Mouse (Mus musculus) ES-Bruce4 (cell line): ENCODE results near the gene Astn1. TPM values are rescaled to one million over a fixed set of nuclear protein-coding genes. Genes with fewer than 3 reads are reported as not detected.

Experiments
- H3K27ac ChIP-seq: 2 replicates; pipeline ENCODE4 v1.5.1; 2012; ENCODE audit warnings: low read length, inconsistent platforms; ENCODE audit not compliant: insufficient read depth
- H3K27me3 ChIP-seq: 2 replicates; pipeline ENCODE4 v1.6.1; 2012; ENCODE audit warnings: mild to moderate bottlenecking, low read length, inconsistent platforms; ENCODE audit not compliant: control insufficient read depth, poor library complexity, insufficient read depth, severe bottlenecking
- H3K36me3 ChIP-seq: 2 replicates; pipeline ENCODE4 v1.6.1; 2012; ENCODE audit warnings: inconsistent platforms, mild to moderate bottlenecking, low read length, moderate library complexity; ENCODE audit not compliant: control insufficient read depth, poor library complexity, insufficient read depth, severe bottlenecking
- H3K4me1 ChIP-seq: one replicate; pipeline ENCODE4 v1.8.1; 2011; ENCODE audit warnings: low read length; ENCODE audit not compliant: control insufficient read depth, insufficient read depth
- H3K4me3 ChIP-seq: 2 replicates; pipeline ENCODE4 v1.5.1; 2011; ENCODE audit warnings: low read depth, mild to moderate bottlenecking, low read length
- H3K9ac ChIP-seq: 2 replicates; pipeline ENCODE4 v1.6.1; 2012; ENCODE audit warnings: low read depth, mild to moderate bottlenecking, inconsistent platforms; ENCODE audit not compliant: poor library complexity, severe bottlenecking
- H3K9me3 ChIP-seq: replicated peaks from 2 replicates; pipeline ENCODE4 v1.6.1; 2012; ENCODE audit warnings: mild to moderate bottlenecking, low read length, inconsistent platforms; ENCODE audit not compliant: control insufficient read depth, poor library complexity, insufficient read depth, severe bottlenecking
- CTCF ChIP-seq: IDR thresholded peaks from one replicate; pipeline ENCODE4 v1.8.1; 2011; ENCODE audit warnings: low read depth, low read length
- EP300 ChIP-seq: IDR thresholded peaks from 2 replicates; pipeline ENCODE4 v1.6.1; 2011; ENCODE audit warnings: low read depth, low read length; ENCODE audit not compliant: insufficient read depth
- POLR2A ChIP-seq: IDR thresholded peaks from one replicate; pipeline ENCODE4 v1.8.1; 2011; ENCODE audit warnings: low read length; ENCODE audit not compliant: insufficient read depth
- polyA plus RNA-seq: library from polyadenylated mRNA; stranded (reverse); fragments of >200 nt; gene quantifications from 2 replicates; pipeline ENCODE4 v1.2.4, GENCODE M21; 2011; ENCODE audit warnings: low read depth; ENCODE audit not compliant: missing spikeins, insufficient read depth, insufficient read length

Gene Astn1
- polyA plus RNA-seq, 1 experiment, result 0.33 TPM

DNA sequence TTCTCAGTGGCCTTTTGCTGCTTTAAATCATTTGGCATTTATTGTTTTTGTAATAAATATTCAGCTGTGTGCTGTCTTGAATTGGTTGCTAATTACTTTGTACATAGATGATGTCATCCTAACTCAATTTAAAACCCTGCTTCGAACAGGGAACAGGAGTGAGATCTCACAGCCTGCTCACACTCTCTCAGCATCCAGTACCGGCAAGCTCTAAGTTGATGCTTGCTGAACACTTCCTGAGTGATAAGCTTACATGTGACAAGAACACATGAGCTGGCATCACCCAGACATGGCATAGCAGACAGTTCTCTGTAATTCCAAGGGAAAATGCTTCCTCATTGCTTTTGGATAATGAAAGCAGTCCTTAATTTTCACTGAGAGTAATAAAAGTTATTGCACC lies 38.8 kb downstream of the Astn1 start:
- H3K9me3 ChIP-seq, result no peaks in the 10 kb centered on the region
- H3K27me3 ChIP-seq, result no peaks in the 10 kb centered on the region
- TF ChIP-seq EP300 (no peak), POLR2A (no peak), CTCF (no peak)
- no peak overlapping the region for H3K4me3 ChIP-seq
- H3K9ac ChIP-seq, result no peak overlapping the region
- H3K4me1 ChIP-seq, result no peaks in the 10 kb centered on the region
- H3K27ac ChIP-seq, result no peak overlapping the region
- H3K36me3 ChIP-seq, result no peaks in the 10 kb centered on the region

DNA sequence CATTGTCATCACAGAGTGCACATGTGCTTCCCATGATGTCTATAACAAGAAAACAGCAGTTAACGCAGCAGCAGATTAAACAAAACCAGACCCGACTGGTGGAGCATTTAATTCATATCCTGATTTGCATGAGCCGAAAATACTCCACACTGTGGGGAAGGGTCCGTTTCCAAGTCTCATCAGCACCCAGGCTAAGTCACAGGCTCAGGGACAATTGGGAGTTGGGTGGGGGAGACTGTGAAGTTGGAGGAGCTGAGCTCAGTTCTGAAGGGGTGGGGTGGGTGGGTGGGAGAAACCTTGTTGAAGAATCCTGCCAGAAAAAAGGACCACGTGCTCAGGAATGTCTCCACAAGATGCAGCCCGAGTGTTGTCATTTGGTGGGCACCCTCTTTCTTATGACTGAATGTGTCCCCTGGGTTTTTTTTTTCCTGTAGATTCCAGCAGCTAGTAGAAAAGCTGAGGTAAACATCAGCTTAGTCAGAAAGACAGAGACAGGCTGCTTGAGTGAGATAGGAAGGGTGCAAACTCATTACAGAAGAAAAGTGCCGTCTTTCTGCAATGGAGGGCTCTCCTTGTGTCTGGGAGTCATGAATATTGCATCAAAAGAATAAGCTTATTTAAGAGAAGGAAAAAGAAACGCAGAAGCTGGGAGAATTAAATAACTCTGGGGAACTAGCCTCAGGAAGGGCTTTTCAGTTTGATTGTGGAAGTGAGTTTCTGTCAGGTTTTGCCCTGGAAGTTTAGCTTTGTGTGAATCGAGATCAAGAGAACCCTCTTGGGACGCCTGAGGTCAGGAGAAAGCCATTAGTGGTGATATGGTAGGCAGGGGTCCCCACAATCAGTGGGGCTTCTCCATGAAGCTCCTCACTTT lies 44.1 kb downstream of the Astn1 start:
- no peaks in the 10 kb centered on the region for H3K27me3 ChIP-seq
- no peaks in the 10 kb centered on the region for H3K4me1 ChIP-seq
- H3K4me3 ChIP-seq, result no peak overlapping the region
- H3K27ac ChIP-seq, result no peak overlapping the region
- H3K9me3 ChIP-seq, result no peaks in the 10 kb centered on the region
- no peaks in the 10 kb centered on the region for H3K36me3 ChIP-seq
- no peak overlapping the region for H3K9ac ChIP-seq
- TF ChIP-seq POLR2A (no peak), EP300 (no peak)

DNA sequence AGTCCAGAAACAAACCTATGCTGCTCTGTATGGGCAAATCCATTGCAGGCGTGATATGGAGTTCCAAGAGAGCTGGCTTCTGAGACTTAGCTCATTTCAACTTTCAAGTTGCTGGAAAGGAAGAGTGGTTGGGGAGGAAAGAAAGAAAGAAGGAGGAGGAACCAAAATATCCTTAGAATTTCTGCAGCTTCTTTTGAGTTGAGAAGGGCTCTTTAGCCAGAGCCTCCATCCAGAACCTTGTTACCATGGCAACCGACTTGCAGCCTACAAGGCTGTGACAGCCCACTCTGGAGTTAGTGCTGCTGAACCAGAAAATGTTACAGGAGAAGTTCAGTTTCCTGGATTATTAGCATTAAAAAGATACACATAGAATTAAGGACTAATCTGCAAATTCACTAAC lies 46.1 kb downstream of the Astn1 start:
- H3K9ac ChIP-seq, result no peak overlapping the region
- no peak overlapping the region for H3K27ac ChIP-seq
- TF ChIP-seq POLR2A (no peak), CTCF (no peak), EP300 (no peak)
- H3K36me3 ChIP-seq, result no peaks in the 10 kb centered on the region
- no peaks in the 10 kb centered on the region for H3K9me3 ChIP-seq
- H3K4me3 ChIP-seq, result no peak overlapping the region
- no peaks in the 10 kb centered on the region for H3K27me3 ChIP-seq
- H3K4me1 ChIP-seq, result no peaks in the 10 kb centered on the region

DNA sequence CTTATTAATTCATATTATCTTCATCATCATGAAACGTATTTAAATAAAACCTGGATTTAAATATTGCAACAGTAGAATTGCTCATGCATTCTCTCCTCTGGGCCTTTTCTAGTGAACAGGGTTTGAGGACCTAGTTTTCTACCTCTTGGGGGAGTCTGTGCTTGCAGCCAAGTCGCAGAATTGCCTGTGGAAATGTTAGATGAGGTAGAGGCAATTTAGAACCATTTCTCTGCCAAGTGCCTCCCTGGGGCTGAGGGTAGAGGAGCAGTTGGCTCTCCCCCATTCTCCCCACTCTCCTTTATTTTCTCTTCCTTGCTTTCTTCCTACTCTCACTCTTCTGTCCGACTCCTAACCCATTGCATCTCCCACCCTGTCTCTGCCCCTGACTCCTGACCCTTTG lies 49.1 kb downstream of the Astn1 start:
- Histone ChIP-seq H3K4me1 (no peaks in the 10 kb centered on the region), H3K27me3 (no peaks in the 10 kb centered on the region), H3K9ac (no peak overlapping the region), H3K4me3 (no peak overlapping the region), H3K9me3 (no peaks in the 10 kb centered on the region), H3K36me3 (no peaks in the 10 kb centered on the region), H3K27ac (no peak overlapping the region)
- TF ChIP-seq EP300, result no peak
- TF ChIP-seq CTCF, result no peak
- TF ChIP-seq POLR2A, result no peak

DNA sequence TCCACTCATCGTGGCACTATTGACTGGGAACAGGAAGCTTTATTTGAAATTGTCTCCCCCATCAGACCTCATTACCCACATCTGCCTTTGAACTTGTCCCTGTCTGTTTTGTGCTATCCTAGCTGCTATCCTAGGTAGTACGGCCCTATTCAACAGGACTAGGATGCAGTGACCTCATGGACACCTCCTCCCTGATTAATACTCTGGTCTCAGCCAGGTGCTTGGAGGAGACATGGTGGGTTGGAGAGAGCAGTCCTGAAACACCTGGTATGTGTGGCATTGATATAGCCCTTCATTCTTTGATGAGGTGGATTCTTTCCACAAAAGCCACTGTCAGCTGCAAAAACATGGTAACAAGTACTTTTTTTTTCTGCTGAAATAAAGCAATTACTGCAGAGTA lies 52.1 kb downstream of the Astn1 start:
- H3K27me3 ChIP-seq, result no peaks in the 10 kb centered on the region
- no peak overlapping the region for H3K4me3 ChIP-seq
- H3K36me3 ChIP-seq, result no peaks in the 10 kb centered on the region
- H3K27ac ChIP-seq, result no peak overlapping the region
- H3K9ac ChIP-seq, result no peak overlapping the region
- H3K4me1 ChIP-seq, result no peaks in the 10 kb centered on the region
- H3K9me3 ChIP-seq, result no peaks in the 10 kb centered on the region
- no peak for TF ChIP-seq EP300
- no peak for TF ChIP-seq POLR2A
- TF ChIP-seq CTCF, result no peak

DNA sequence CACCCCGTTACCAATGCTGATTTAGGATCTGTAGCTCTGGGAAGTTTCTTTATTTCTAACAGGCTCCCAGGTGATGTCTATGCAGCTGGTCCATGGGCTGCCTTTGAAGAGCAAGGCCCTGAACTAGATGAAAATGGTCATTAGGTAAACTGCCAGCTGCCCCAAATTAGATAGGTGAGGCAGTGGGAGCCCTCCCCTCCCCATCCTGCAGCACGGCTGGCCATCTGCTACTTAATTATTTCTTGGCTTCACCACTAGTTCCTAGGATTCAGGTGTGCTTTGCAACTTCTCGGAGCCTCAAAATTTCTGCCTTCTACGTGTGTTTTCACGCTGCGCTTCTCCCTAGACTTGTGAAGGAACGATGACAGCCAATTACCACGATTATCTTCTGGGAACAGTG lies 59.4 kb downstream of the Astn1 start:
- no peaks in the 10 kb centered on the region for H3K27me3 ChIP-seq
- no peaks in the 10 kb centered on the region for H3K9me3 ChIP-seq
- H3K4me1 ChIP-seq, result no peaks in the 10 kb centered on the region
- H3K4me3 ChIP-seq, result no peak overlapping the region
- H3K9ac ChIP-seq, result no peak overlapping the region
- no peaks in the 10 kb centered on the region for H3K36me3 ChIP-seq
- H3K27ac ChIP-seq, result no peak overlapping the region
- TF ChIP-seq POLR2A, result no peak
- TF ChIP-seq CTCF, result no peak
- TF ChIP-seq EP300, result no peak
